Mouse (Mus musculus) liver, embryonic 11.5 days (tissue): Measurements from ENCODE around the gene Rusc1. TPM values are rescaled to one million over a fixed set of nuclear protein-coding genes. Genes with fewer than 3 reads are reported as not detected.
"Not testable (repeated sequence)": the region's sequence is repeated elsewhere in the genome, so short reads cannot be mapped to it uniquely, and the experiment has no call there.

Source experiments
- ATAC-seq: fragments of 200-750 bp; cut with Nextera tagmentation; replicated peaks from 2 replicates; pipeline ENCODE4 v1.8.0; 2017; ENCODE audit warnings: moderate number of reproducible peaks, mild to moderate bottlenecking, moderate TSS enrichment, moderate library complexity; ENCODE audit not compliant: low FRiP score
- DNase-seq: peaks from one replicate; pipeline ENCODE4 v3.0.0-alpha.2; 2017; ENCODE audit warnings: low spot score
- H3K27ac ChIP-seq: fragments of 300-500 bp; sonication (generic); 2 replicates; pipeline ENCODE4 v1.5.1; 2014; ENCODE audit warnings: mild to moderate bottlenecking, low read depth, low read length, control low read depth
- H3K27me3 ChIP-seq: fragments of 300-500 bp; sonication (generic); replicated peaks from 2 replicates; pipeline ENCODE4 v1.6.1; 2014; ENCODE audit warnings: low read length, mixed read lengths; ENCODE audit not compliant: control insufficient read depth, insufficient read depth
- H3K36me3 ChIP-seq: fragments of 300-500 bp; sonication (generic); 2 replicates; pipeline ENCODE4 v1.6.1; 2014; ENCODE audit warnings: mild to moderate bottlenecking, low read length, moderate library complexity, mixed read lengths; ENCODE audit not compliant: control insufficient read depth, insufficient read depth
- H3K4me1 ChIP-seq: fragments of 300-500 bp; sonication (generic); replicated peaks from 2 replicates; pipeline ENCODE4 v1.6.1; 2014; ENCODE audit warnings: low read length, mixed read lengths; ENCODE audit not compliant: control insufficient read depth, insufficient read depth
- H3K4me2 ChIP-seq: fragments of 300-500 bp; sonication (generic); 2 replicates; pipeline ENCODE4 v1.6.1; 2014; ENCODE audit warnings: mild to moderate bottlenecking, control low read depth, moderate library complexity
- H3K4me3 ChIP-seq: fragments of 300-500 bp; sonication (generic); 2 replicates; pipeline ENCODE4 v1.5.1; 2014; ENCODE audit warnings: low read depth, low read length, control low read depth
- H3K9ac ChIP-seq: fragments of 300-500 bp; sonication (generic); 2 replicates; pipeline ENCODE4 v1.6.1; 2014; ENCODE audit warnings: low read depth, low read length, control low read depth
- H3K9me3 ChIP-seq: fragments of 300-500 bp; sonication (generic); 2 replicates; pipeline ENCODE4 v1.6.1; 2016; ENCODE audit warnings: low read length, inconsistent platforms, mixed read lengths; ENCODE audit not compliant: control insufficient read depth
- WGBS: fragments of 180-500 bp; shearing (Covaris S2); extraction: QIAGEN DNeasy Blood & Tissue Kit; methylation state at CpG from one replicate; pipeline ENCODE4 v1.1.7; 2014; 5-methylcytosine and 5-hydroxymethylcytosine counted together
- polyA plus RNA-seq: library from polyadenylated mRNA; unstranded; fragments of >200 nt; fragmentation: Nextera tagmentation; extraction: Ambion mirVana; gene quantifications from 2 replicates; pipeline ENCODE4 v1.2.1, GENCODE M21; 2014

Rusc1 gene
- polyA plus RNA-seq, 1 experiment from 2014 or later: 11.3 TPM

DNA sequence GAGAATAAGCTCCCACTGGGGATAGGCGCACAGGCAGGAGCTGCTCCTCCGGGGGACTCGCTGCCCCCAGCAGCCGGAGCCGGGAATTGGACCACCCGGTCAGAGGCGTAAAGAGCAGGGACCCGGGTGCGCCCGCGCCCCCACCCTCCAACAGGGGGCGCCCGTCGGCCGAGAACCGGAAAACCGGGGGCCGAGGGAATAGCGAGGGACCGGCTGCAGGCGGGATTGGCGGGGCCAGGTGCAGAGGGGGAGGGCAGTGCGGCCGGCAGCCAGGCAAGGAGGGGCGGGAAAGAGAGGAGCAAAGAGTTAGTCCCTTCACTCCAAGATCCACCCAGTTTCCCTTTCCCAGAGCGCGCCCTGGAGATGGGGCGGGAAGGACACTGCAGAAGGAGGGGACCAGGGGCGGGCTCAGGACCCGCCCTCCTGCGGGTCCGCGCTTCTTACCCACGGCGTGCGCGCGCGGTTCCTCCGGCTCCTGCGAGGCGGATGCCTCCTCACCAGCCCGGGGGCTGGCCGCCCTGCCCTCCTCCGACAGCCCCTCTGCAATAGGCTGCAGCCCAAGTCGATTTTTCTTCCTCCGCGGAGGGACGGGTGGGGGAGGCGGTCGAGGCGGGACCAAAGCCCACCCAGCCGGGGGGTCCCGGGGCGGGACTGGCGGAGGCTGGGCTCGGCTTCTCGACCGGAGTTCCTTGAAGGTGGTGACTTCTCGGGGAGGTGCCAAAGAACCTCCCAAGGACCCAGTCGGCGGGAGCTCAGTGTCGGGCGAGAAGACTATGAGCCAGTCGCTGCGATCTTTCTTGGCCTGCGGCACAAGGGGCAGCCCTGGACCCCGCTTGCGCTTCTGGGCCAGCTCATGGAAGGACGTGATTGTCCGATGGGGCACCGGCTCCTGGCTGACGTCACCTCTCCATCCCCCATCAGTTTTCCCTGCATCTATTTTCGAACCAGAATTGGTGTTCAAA, 2.1 kb downstream of the Rusc1 start:
- peak overlapping the region; percentile 73 for H3K4me3 ChIP-seq
- H3K36me3 ChIP-seq: peaks cover 7% of the 10 kb centered on the region
- under 1% methylated on average over 68 of the region's 74 CpGs for WGBS
- H3K9ac ChIP-seq: peak overlapping the region; percentile 65
- H3K4me1 ChIP-seq: peaks cover 35% of the 10 kb centered on the region
- H3K27me3 ChIP-seq: peaks cover 22% of the 10 kb centered on the region
- H3K4me2 ChIP-seq: peak overlapping the region; percentile 100
- peak; percentile 52 for ATAC-seq
- H3K27ac ChIP-seq: peak overlapping the region; percentile 70
- DNase-seq: peak; percentile 88
- H3K9me3 ChIP-seq: no peaks in the 10 kb centered on the region

DNA sequence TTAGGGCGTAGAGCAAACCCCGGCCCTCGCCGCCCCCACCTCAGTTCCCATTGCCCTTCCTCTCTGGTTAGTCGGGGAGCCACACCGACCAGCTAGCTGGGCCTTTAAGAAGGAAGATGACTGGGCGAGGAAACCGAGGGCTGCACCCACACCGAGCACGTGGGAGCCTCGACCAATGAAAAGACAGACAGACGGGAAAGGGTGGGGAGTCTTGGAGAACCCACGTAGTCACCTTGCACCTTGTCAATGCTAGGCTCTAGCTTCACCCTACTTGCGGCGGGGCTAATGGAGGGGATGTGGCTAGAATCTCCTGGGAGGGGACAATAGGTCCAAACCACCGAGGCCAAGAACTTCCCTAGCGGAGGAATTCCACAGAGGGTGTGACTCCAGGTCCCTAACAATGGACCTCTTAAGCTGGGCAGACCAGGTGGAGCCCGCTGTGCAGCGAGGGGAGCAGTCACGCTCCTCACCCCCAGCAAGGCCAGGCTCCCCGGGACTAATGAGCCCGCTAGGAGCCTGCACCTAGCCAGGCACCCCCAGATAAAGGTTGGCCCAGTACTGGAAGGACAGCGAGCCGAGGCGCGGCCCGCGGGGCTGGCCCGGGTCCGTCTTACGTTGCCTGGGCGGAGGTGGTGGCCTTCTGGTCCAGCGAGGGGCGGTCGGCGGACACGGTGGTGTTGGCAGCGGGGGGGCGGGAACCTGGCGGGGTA, 3.1 kb downstream of the Rusc1 start:
- peak; percentile 85 for ATAC-seq
- Histone ChIP-seq H3K4me2 (peak overlapping the region; percentile 100), H3K36me3 (peaks cover 2% of the 10 kb centered on the region; the same call in 1 of the 2 replicates), H3K27ac (peak overlapping the region; percentile 70), H3K4me3 (peak overlapping the region; percentile 73), H3K4me1 (peaks cover 35% of the 10 kb centered on the region), H3K27me3 (peaks cover 22% of the 10 kb centered on the region), H3K9ac (peak overlapping the region; percentile 65), H3K9me3 (no peaks in the 10 kb centered on the region)
- peak; percentile 86 for DNase-seq
- whole genome bisulfite sequencing: 1% methylated on average over 38 of the region's 40 CpGs

DNA sequence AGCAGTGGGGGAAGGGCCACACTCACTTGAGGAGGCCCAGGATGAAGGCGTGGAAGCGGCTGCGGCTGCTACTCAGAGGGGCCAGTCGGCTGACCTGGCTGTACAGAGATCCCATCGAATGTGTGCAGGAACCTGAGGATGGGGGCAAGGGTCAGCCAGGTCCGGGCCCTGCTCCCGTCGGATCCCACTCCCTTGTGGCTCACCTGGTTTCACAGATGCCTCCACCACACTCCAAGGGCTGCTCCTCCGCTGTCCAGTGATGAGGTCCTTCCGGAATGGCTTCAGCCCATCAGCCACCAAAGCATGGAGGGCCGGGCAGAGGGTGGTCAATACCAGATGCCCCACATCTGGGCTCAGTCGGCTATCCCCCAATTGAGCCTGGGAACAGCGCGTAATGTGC, 4.1 kb downstream of the Rusc1 start:
- peaks cover 2% of the 10 kb centered on the region; the same call in 1 of the 2 replicates for H3K36me3 ChIP-seq
- H3K4me3 ChIP-seq: peak overlapping the region; percentile 73
- peaks cover 35% of the 10 kb centered on the region for H3K4me1 ChIP-seq
- no peak overlapping the region for H3K27ac ChIP-seq
- ATAC-seq: no peak
- DNase-seq: no peak
- H3K27me3 ChIP-seq: peaks cover 22% of the 10 kb centered on the region
- no peaks in the 10 kb centered on the region for H3K9me3 ChIP-seq
- H3K9ac ChIP-seq: peak overlapping the region; percentile 62
- WGBS: 52% methylated on average over 14 of the region's 14 CpGs
- peak overlapping the region; percentile 100 for H3K4me2 ChIP-seq

DNA sequence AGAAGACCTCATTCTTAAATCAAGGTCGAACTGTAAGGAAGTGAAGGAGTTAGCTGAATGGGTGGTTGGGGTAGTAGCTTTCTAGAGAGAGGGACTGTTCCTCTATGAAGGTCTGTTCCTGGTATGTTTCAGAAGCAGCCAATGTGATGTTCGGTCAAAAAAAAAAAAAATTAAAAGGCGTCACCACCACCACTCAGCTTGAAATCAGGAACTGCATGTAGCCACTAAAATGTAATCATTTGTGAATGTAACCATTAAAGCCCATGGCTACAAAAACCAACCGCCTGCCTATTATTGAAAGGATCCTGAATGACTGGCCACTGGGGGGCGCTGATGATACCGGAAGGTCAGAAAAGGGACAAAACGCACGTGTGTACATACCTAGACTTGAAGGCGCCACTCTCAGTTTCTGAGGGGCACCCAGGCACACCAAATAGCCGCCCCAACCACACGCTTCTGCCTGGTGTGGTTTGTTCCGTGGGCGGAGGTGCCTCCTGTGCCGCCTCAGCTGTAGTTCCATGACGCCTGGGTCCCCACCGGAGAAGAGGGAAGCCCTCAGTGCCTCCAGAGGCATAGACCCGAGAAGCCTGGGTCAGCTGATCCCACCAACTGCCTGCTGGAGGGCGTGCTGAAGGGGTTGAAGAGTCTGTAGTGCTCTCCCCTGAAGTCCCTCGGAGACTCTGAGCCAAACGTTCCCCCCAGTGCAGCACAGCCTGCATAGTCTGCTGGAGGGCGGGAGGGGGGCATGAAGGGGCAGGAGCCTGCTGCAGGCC, 5.6 kb downstream of the Rusc1 start:
- peak overlapping the region; percentile 47; the same call in 1 of the 2 replicates for H3K9ac ChIP-seq
- 22% methylated on average over 21 of the region's 21 CpGs for WGBS
- ATAC-seq (no peak), DNase-seq (peak; percentile 83)
- H3K9me3 ChIP-seq: no peaks in the 10 kb centered on the region
- peak overlapping the region; percentile 20; the same call in 1 of the 2 replicates for H3K4me3 ChIP-seq
- H3K36me3 ChIP-seq: no peaks in the 10 kb centered on the region; the same call in 1 of the 2 replicates
- H3K27ac ChIP-seq: no peak overlapping the region
- peaks cover 16% of the 10 kb centered on the region for H3K27me3 ChIP-seq
- peaks cover 29% of the 10 kb centered on the region for H3K4me1 ChIP-seq
- H3K4me2 ChIP-seq: peak overlapping the region; percentile 100

DNA sequence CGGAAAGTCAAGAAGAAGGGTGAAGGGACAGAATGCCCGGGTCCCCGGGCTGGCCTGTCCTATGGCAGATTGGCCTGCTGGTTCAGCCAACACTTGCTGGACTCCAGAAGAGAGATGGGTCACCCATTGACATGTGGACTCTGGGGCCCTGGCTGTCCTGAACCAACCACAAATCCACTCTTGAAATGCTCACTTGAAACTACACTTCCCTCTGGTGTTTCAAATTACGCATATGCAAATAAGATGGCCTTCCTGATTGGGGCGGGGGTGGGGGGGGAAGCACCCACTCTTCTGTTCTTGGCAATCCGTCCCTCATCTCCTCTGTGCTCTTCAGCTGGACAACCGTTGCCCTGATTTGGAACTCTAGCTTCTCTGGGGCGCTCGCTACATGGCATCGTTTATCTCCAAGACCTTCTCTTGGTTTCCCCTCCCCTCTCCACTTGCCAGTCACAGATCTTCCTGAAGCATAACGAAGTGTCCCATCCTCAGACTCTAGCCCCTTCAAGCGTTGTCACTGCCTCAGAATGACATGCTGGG, 8.4 kb downstream of the Rusc1 start:
- Histone ChIP-seq H3K4me2 (no peak overlapping the region), H3K27ac (no peak overlapping the region), H3K4me1 (peaks cover 18% of the 10 kb centered on the region), H3K4me3 (no peak overlapping the region), H3K9ac (no peak overlapping the region), H3K9me3 (no peaks in the 10 kb centered on the region), H3K36me3 (peaks cover 1% of the 10 kb centered on the region), H3K27me3 (no peaks in the 10 kb centered on the region)
- no peak for DNase-seq
- 80% methylated on average over 12 of the region's 12 CpGs for WGBS
- ATAC-seq: no peak

DNA sequence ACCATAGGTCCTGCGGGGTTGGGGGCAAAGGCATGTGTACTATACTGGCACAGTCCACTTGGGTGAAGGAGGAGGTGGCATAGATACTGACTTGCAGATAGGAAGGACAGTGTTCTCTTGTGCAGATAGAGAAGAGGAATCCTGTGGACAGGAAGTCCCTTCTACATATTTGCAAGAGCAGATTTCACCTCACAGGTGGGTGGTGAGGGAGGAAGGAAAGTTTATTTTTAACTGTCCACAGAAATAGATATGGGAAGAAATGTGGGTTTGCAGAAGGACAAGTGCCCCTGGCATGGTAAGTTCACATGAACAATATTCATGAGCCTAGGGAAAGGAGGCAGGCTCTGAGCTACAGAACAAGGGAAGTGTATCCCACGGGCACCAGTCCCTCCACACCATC, 9.0 kb downstream of the Rusc1 start:
- no peak overlapping the region for H3K4me3 ChIP-seq
- 79% methylated on average over 2 of the region's 2 CpGs for WGBS
- H3K4me1 ChIP-seq: peaks cover 13% of the 10 kb centered on the region
- peaks cover 6% of the 10 kb centered on the region for H3K36me3 ChIP-seq
- no peak overlapping the region for H3K4me2 ChIP-seq
- no peaks in the 10 kb centered on the region for H3K9me3 ChIP-seq
- no peak overlapping the region for H3K27ac ChIP-seq
- H3K9ac ChIP-seq: no peak overlapping the region
- no peaks in the 10 kb centered on the region for H3K27me3 ChIP-seq
- ATAC-seq: no peak
- no peak for DNase-seq

DNA sequence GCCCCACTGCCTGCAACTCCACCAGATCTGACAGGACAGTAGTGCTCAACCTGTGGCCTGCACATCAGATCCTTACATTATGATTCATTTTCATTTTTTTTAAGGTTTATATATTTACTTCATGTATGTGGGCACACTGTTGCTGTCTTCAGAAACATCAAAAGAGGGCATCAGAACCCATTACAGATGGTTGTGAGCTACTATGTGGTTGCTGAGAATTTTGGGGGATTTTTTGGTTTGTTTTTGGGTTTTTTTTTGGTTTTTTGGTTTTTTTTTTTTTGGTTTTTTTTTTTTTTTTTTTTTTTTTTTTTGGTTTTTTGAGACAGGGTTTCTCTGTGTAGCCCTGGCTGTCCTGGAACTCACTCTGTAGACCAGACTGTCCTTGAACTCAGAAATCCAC, 10.8 kb downstream of the Rusc1 start:
- not testable (repeated sequence) for H3K27ac ChIP-seq, H3K4me2 ChIP-seq, H3K27me3 ChIP-seq, H3K9me3 ChIP-seq, H3K9ac ChIP-seq, H3K4me1 ChIP-seq, ATAC-seq, DNase-seq, H3K4me3 ChIP-seq
- H3K36me3 ChIP-seq: peaks cover 11% of the 10 kb centered on the region

DNA sequence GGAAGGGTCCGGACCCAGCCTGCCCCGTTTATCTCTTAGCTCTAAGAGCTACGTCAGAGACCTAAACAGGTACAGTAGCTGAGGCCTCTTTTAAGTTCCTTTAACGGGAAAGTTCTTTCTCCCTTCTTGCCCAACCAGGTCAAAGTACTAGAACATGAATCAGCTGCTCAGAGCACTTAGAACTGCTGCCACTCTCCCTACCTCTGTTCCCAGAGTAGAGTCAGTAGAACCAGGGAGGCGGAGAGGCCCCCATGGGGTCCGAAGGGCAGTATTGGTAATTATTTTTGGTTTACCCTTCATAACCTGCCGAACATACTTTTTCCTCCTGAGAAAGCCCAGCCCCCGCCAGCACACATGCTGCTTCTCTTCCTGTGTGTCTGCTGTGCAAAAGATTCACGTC, 15.7 kb downstream of the Rusc1 start:
- no peak for ATAC-seq
- H3K27me3 ChIP-seq: no peaks in the 10 kb centered on the region
- no peak overlapping the region for H3K4me3 ChIP-seq
- H3K9ac ChIP-seq: no peak overlapping the region
- H3K36me3 ChIP-seq: peaks cover 44% of the 10 kb centered on the region
- H3K9me3 ChIP-seq: no peaks in the 10 kb centered on the region
- no peaks in the 10 kb centered on the region for H3K4me1 ChIP-seq
- no peak overlapping the region for H3K4me2 ChIP-seq
- 91% methylated on average over 9 of the region's 9 CpGs for WGBS
- DNase-seq: no peak
- no peak overlapping the region for H3K27ac ChIP-seq
